Mouse (Mus musculus): ENCODE results near the gene Pfkl.
"Not testable (repeated sequence)": the region's sequence is repeated elsewhere in the genome, so short reads cannot be mapped to it uniquely, and the experiment has no call there.

The Pfkl gene

GRCm38 (mm10) chr10:78011116-78011515 lies 1.2 kb upstream of the Pfkl start:
- not testable (repeated sequence) for DNase-seq

GRCm38 (mm10) chr10:78010335-78010734 lies 452 bp upstream of the Pfkl start:
- no peak for DNase-seq

- DNase-seq, result peak; percentile 94
Observed at GRCm38 (mm10) chr10:78009184-78009944, 519 bp downstream of the Pfkl start.

- no peak for DNase-seq
Observed at GRCm38 (mm10) chr10:78008169-78008568, 1.7 kb downstream of the Pfkl start.

GRCm38 (mm10) chr10:78007203-78007602 lies 2.7 kb downstream of the Pfkl start:
- DNase-seq, result no peak

GRCm38 (mm10) chr10:78005791-78006438 lies 4.0 kb downstream of the Pfkl start:
- no peak for DNase-seq

GRCm38 (mm10) chr10:78004479-78005100 lies 5.3 kb downstream of the Pfkl start:
- DNase-seq, result no peak

- no peak for DNase-seq
Observed at GRCm38 (mm10) chr10:78002316-78002715, 7.6 kb downstream of the Pfkl start.

- no peak for DNase-seq
Observed at GRCm38 (mm10) chr10:78001796-78002195, 8.1 kb downstream of the Pfkl start.

- no peak for DNase-seq
Observed at GRCm38 (mm10) chr10:78000200-78000599, 9.7 kb downstream of the Pfkl start.

GRCm38 (mm10) chr10:77995639-77996038 lies 14.2 kb downstream of the Pfkl start:
- DNase-seq, result no peak

GRCm38 (mm10) chr10:77985775-77986174 lies 24.1 kb downstream of the Pfkl start:
- no peak for DNase-seq

- peak; percentile 75 for DNase-seq
Observed at GRCm38 (mm10) chr10:77984660-77985059, 25.2 kb downstream of the Pfkl start.

- peak; percentile 99 for DNase-seq
Observed at GRCm38 (mm10) chr10:77978351-77979350, 31.2 kb downstream of the Pfkl start, which contains the start of gene 1810043G02Rik. TSS of gene 1810043G02Rik (plus strand) at chr10:77978524.

GRCm38 (mm10) chr10:77976458-77977150 lies 33.3 kb downstream of the Pfkl start:
- no peak for DNase-seq

- no peak for DNase-seq
Observed at GRCm38 (mm10) chr10:77975653-77976052, 34.2 kb downstream of the Pfkl start.

- no peak for DNase-seq
Observed at GRCm38 (mm10) chr10:77974811-77975210, 35.1 kb downstream of the Pfkl start.

GRCm38 (mm10) chr10:77974323-77974722 lies 35.6 kb downstream of the Pfkl start:
- no peak for DNase-seq

GRCm38 (mm10) chr10:77971709-77972553 lies 38.0 kb downstream of the Pfkl start:
- no peak for DNase-seq

GRCm38 (mm10) chr10:77971191-77971590 lies 38.7 kb downstream of the Pfkl start:
- DNase-seq, result no peak

GRCm38 (mm10) chr10:77970481-77970880 lies 39.4 kb downstream of the Pfkl start, which contains the start of gene Trpm2:
TSS of gene Trpm2 (minus strand) at chr10:77970563.
- DNase-seq, result no peak

Data from cerebellum, adult 9-10 months (tissue).